Mouse (Mus musculus): ENCODE measurements around the gene Tubb4b.
A peak's percentile ranks its signal among the peaks of the same experiment; 100 is the strongest.

The Tubb4b gene

DNA sequence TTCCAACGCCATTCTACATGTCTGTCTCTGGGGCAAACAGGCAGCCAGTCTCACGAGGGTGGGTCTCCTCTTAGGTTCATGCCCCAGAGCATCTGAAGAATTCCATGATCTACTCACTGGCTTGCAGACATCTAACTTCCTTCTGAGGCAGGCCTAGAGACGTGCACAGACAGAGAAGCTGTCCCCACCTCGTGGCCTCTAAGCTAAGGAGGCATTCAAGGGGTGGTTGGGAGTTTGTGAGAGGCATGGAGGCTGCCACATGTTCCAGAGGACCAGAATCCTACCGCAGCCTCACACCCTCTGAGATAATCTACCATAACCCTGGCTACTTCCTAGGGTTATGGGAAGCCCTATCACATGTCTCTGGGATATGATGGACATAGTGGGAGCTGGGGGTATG is 30.5 kb downstream of the Tubb4b start:
- no peak for DNase-seq (ENCODE audit: low read depth, low spot score)

DNA sequence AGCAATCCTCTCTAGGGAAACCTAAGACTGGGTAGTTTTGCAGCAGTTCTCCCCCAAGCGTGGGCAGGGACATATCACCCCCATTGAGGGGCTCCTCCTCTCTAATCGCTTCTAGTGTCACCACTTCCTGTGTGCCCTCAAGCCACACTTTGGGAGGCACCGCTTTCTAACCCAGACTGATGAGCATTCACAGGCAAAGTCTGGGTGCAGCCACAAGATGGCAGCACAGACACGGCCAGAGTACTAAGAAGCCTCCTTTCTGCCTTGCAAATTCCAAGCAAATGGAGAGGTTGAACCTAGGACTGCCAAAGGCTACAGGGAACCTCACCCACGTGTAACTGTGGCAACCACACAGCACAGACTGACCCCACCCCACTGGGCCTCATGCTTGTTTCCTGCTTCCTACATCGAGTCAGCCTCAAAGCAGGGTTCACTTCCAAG is 31.2 kb downstream of the Tubb4b start:
- DNase-seq (ENCODE audit: low read depth, low spot score), result peak; percentile 95

DNA sequence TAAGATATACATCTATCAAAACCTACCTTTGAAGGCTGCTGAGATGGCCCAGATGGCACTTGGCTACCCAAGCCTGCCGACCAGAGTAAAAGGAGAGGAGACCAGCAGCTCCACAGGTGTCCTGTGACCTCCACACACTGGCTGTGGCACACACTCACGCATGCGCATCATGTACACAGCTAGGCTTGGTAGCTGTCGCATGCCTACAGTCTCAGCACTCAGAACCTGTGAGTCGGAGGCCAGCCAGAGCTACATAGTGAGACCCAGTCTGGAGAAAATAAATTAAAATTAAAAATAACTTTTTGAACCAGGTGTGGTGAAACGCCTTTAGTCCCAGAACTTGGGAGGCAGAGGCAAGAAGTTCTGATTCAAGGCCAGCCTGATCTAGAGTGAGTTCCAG is 36.7 kb downstream of the Tubb4b start:
- DNase-seq (ENCODE audit: low read depth, low spot score), result no peak

DNA sequence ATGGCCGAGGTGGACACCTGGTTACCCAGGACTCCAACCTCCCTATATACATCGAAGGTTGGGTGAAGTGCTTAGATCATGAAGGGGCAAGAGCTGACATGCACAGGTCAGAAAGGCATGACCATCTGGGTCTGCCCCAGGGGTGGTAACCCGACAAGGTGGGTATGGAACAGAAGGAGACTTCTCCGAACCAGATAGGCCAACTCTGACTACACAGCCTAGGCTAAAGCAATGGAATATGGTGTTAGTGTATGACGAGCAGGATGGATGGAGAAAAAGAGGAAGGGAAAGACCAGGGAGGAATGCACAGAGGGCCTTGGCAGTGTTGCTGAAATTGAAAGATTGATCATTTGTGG is 37.9 kb downstream of the Tubb4b start:
- DNase-seq (ENCODE audit: low read depth, low spot score), result no peak

DNA sequence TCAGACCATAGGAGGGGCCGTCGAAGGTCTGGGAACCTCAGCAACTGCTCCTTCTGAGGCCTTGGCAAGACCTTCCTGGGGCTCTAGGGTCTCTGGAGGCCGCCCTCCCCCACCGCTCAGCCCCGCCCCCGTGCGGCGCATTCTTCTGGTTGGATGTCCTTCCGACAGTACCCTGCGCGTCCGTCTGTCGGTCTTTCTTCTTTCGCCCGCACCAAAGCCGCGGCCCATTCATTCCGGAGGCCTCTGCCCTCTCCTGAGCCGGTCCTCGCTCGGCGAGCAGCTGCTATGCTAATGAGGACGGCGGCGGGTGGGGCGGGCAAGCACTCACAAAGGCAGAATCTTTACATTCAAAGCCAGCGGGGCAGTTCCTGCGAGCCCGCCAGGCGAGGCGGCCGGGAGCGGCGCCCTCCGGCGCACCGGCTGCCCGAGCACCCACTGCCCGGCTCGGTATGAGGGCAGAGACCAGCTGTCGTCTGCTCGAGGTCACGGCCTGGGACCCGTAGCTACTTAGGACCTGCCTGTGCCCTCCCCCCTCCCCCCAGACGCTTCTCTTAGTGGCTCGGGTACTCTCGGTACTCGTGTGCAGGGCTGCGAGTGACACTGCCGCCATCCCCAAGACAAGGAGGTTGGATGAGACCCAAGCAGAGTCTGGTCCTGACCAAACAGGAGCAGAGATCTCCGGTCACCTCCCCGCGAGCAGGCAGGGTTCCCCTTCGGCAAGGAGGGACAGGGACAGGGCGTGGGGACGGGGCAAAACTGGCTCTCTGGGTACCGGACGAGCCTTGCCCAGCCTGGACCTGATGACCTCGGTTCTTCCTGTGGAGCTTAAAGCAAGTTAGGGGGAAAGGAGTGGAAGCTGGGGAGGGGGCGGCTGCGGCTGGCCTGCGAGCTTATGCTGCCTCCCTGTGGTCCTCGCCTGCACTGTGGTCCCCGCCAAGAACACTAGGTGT is 38.6 kb downstream of the Tubb4b start:
- no peak for DNase-seq (ENCODE audit: low read depth, low spot score)

DNA sequence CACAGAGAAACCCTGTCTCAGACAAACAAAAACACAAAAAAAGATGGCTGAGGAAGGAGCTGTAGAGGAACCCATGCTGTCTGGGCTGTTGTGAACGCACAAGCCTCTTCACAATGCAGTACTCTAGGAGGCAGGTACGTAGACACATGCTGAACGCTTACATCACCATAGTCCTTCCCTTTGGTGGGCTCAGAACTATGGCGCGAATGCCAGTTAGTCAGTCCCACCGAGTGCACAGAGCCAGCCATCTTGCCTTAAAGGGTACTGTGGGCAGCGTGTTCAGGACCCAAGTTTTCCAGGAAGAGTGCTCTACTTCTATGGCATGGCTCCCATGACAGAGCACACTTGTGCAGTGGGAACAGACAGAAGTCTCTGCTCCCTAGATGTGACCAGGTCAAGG is 40.0 kb downstream of the Tubb4b start:
- no peak for DNase-seq (ENCODE audit: low read depth, low spot score)

DNA sequence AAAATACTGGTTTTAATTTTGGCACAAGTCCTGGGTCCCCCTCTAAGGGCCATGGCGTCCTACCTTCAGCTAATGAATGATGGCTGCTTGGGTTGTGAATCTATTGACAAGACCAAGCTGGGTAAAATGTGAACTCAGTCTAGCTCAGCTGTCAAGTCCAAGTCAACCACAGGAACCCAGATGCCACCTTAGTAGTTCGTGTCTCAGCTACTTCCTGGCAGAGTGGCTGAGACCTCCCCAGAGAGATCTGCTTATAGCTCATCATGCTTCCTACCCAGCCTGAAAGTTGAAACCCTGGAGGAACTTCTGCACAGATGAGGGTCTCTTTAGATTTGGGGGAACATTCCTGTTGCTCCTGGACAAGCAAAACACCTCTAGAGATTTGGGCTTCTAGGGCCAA is 41.2 kb downstream of the Tubb4b start:
- DNase-seq (ENCODE audit: low read depth, low spot score), result no peak

DNA sequence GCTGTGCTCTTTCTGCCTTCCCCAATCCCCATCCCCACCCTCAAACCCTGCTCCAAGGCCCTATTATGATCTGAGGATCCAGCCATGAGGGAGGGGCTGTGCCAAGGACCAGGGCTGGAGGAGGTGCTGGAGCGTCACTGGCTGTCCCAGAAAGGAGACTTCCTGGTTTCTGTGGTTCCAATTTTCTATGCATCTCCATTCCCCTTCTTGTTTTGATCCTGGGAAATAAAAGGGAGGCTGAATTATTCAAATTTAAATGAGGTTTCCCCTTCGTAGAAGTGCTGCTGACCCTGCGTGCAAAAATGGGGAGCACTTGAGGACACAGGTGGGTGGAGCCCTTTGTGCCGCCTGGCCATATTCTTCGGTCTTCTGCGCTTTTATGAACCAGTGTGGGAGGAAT is 41.8 kb downstream of the Tubb4b start:
- no peak for DNase-seq (ENCODE audit: low read depth, low spot score)

DNA sequence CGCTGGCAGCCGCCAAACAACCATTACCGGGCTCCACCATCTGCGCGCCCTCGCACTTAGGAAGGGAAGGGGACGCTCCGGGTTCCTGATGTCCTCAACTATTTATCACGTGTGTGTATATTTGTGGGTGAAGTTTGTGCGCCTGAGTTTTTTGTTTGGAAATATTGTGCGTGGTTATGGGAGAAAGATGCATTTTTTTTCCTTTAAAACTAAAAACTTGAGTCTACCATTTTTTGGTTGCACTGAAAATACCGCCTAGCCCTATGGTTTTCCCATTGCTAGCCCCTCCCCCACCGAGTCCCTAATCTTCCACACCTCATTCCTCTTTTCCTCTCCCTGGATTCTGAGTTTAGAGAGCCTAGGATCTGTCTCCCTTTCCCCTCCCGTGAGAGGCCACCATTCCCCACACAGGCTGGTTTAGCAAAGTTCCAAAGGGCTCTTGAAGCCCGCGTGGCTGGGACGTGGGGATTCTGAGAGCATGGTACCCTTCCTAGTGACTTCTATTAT is 42.6 kb downstream of the Tubb4b start:
- DNase-seq (ENCODE audit: low read depth, low spot score), result no peak

DNA sequence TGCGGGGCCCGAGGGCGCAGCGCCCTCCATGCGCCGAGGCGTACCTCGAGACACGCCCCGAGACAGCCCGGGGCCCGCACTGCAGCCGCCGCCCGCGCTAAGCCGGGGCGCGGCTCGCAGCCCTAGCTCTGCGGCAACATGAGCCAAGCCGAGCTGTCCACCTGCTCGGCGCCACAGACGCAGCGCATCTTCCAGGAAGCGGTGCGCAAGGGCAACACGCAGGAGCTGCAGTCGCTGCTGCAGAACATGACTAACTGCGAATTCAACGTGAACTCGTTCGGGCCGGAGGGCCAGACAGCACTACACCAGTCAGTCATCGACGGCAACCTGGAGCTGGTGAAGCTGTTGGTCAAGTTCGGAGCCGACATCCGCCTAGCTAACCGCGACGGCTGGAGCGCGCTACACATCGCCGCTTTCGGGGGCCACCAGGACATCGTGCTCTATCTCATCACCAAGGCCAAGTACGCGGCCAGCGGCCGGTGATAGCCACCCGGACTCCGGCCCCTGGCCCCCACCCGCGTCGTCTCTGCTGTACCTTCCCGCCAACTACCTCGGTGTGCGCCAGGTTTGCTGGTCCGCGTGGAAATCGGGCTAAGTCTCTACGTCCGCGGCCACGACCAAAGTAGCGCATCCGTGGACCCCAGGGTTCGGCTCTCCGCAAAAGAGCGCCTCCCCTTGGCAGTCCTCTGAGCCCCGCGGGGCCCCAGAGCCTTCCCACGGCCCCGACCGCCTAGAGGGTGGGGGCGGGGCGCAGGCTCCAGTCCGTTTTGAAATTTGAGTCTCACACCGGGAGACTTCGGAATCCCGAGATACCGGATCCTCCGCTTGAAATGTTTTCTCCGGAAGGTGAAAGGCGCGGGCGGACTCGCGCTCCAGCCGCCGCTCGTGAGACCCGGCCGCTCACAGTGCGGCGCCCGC is 43.3 kb downstream of the Tubb4b start:
- DNase-seq (ENCODE audit: low read depth, low spot score), result no peak

DNA sequence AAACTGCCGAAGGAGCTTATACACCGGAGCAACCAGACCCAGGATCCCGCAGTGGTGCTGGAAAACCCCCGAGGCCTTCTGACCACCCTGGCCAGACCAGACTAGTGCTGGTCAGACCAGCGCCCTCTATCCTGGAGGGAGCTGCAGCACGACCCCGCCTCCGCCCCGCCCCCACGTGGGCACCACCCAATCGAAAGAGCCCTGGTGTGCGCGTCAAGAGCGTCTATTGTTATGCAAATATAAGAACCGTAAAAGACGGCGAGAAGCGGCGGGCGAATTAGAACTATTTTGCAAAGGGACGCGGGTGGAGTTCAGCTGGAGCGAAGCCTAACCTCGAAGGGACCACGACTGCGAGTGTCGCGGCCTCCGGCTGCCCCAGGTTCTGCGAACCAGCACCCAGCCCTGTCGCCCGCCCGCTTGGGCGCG is 44.0 kb downstream of the Tubb4b start, which contains the start of gene Nrarp:
Nrarp (plus strand) TSS at position 281 of the 426 bp plus-strand sequence.
- DNase-seq (ENCODE audit: low read depth, low spot score), result no peak

DNA sequence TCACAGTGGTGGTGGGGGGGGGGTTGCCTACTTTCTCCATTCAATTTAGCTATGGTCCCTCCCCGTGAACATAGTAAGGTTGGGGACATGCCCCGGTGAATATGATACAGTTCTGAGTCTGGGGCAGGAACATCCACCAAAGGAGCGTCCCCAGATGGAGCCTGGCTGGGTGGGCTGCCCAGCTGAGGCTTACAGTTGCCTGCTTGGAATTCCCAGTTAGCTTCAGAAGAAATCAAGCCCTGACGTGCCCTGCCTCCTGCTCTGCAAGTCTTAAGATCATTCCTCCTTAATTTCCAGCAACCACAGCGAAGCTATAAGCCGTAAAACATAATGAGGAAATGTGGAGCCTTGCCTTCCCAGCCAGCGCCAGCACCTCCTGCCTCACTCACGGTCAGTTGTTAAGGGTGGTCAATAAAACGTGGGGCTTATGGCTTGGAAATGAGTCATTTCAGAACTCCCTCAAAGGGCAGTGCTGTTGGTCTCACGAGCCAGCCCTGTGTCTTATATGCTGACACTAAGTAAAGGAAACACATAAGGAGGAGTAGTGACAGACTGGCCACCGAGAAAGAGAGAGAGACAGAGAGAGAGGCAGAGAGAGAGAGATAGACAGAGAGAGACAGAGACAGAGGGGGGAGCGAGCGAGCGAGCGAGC is 44.8 kb downstream of the Tubb4b start:
- DNase-seq (ENCODE audit: low read depth, low spot score), result no peak

DNA sequence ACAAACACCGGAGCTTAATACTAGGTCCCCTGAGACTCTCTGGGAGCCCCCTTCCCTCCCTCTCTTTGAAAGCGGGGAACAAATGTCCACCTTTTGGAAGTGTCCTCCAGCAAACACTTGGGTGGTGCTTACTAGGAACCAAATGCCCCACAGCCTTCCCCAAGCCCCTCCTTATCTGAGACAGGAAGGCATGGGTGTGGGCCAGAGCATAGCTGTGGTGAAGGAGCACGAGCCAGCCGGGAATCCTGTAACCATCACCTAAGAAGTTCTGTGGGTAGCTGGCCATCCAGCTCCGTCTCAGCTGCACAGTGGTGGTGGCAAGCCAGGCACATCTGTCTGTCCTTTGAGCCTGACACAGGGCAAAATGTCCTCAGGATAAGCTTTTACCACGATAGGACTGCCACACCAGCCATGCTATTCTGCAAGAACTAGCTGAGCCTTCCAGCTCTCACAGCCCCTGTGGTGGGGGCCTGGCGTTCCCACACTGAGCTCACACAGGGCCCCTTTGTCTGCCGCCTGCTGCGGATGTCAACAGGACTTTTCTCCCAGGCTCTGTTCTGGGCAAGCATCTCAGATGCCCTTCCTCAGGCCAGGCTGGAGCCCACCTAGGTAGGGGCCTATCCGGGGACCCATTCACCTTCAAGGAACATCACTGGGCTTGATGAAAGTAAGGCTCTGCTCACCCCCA is 46.1 kb downstream of the Tubb4b start:
- DNase-seq (ENCODE audit: low read depth, low spot score), result no peak

DNA sequence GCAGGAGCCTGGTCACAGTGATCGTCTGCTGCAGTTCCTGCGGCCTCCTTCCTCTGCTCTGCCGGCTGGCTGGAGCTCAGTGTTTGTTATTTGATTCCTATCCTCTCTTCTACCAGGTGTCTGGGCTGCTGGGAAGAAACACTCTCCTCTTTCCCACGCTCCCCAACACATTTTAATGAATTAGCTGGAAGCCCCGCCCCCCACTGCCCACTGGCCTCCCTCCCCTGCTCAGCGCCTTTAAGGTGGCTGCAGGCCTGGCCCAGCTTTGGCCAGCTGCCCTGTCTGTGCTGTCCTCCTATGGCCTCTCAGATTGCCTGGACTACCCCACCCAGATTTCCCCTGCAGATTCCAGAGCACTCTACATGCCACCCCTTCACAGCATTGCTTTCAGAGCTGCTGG is 46.8 kb downstream of the Tubb4b start:
- no peak for DNase-seq (ENCODE audit: low read depth, low spot score)

DNA sequence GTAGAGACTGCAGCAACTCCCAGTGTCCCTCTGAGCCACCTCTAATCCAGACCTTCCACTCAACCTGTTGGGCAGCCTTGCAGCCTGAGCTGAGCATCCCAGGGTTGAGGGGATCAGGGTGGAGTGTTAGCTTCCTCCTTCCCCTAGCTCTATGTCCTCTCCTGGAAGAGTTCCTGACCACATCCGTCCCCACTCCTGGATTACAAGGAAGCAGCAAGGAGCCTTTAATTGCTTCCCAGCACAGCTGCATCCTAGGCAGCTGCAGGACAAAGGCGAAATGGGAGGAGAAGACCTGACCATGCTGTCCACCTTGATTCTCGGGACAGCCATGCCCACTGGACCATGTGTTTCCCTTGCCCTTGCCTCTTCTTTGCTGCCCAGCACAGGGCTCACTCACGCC is 47.4 kb downstream of the Tubb4b start:
- DNase-seq (ENCODE audit: low read depth, low spot score), result no peak

DNA sequence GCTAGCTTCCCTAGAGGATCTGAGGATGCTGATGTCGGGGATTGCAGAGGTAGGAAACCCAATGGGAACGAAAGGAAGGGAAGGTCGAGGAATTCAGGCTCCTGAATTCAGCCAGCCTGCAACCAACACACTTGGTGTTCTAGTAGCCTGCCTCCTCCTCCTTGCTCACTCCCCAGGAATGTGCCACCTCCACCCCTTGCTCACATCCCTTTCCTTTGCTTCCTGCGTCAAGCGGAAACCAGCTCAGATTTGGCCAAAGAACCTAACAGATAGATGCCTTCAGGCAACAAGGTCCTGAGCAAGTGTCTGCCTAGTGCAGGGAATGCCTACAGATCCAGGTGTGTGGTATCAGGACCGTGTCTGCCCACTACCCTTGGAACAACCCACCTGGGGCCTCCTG is 47.9 kb downstream of the Tubb4b start:
- DNase-seq (ENCODE audit: low read depth, low spot score), result peak; percentile 74

DNA sequence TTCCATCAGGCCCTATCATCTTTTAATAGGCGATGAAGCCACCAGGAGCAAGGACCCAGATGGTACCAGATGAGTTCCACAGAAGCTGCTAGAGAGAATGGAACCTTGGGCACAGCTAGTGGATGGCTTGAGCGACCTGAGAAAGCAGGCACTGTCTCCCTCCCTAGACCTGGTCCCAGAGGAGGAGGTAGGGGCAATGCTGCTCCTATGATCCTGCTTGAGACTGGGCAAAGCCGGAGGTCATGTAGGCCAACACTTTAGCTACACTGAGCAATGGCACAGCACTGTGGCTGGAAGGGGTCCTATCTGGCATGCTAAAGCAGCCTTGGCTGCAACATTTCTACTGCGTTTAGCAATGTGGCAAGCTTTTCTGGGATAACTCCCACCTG is 48.8 kb downstream of the Tubb4b start:
- DNase-seq (ENCODE audit: low read depth, low spot score), result no peak

DNA sequence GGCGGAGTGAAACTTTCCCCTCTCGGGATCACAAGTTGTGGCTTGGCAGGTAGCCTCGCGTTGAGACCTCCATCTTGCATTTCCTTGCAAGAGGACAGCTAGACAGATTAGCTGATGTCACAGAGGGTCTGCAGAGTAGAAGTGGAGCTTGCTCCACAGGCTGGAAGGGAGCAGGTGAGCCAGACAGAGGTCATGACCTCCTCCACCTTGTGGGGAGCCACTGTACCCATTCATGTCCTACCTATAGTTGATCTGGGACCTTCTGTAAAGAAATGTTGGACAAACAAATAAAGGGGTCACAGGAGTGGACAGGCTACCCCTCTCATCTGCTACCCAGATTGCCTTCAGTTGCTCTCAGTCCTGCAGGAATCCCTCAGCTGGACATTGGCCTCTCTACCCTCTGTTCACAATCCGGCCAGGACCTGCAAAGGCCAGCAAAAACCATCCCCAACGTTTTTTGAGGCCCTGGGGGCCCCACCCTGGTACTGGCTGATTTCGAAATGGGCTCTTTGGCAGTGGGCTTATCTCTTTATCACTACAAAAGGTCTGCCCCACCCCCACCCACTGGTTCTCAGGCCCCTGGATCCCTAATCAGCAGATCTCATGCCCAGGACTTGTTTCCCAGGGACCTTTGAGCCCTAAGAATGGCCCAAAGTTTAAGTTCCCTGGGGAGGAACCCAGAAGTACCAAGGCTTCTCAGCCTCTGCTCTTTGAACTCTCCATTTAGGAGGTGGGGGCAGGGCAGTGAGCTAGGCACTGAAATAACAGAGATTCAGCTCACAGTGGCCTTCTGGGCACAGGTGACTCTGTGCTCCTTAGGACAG is 49.4 kb downstream of the Tubb4b start:
- DNase-seq (ENCODE audit: low read depth, low spot score), result no peak

DNA sequence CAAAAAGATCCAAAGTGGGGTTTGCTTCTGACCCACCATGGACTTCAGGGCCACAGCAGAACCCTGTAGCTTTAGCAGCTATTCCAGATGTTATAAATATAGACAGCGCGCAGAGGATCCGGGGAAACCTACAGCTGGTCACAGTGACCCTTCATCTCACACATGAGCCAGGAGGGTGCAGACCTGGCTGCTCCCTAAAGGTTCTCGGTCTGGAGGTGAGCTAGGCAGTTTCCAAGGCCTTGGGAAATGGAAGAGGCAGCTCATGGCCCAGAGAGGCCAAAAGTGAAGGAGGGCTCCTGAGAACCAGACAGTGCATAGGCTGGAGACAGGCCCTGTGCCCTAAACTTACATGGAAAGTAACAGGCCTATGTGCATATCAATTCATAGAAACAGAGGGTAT is 50.7 kb downstream of the Tubb4b start:
- DNase-seq (ENCODE audit: low read depth, low spot score), result no peak

DNA sequence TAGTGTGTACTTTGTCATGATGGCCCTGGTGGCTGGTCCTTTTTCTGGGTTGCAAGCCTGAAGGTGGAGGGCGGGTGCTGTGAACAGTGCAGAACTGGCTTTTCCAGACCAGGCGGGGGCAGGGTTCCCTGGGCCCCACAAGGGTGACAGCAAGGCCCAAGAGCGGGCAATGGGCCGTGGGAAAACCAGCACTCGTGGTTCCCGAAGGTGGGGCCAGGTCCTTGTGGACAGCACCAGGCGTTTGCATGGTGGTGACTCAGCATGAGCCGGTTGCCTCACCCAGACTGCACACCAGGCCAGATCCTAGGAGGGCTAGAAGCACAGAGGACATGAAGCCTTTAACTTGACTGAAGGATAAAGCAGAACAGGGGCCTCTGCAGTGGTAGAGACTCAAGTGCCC is 51.9 kb downstream of the Tubb4b start:
- peak; percentile 79 for DNase-seq (ENCODE audit: low read depth, low spot score)

Data from 3T3-L1 (cell line).